Mouse (Mus musculus): ENCODE results near the gene Zrsr2. TPM values are rescaled to one million over a fixed set of nuclear protein-coding genes. Genes with fewer than 3 reads are reported as not detected.

Zrsr2 gene
- polyA plus RNA-seq, 1 experiment from 2014 or later, result 62.5 TPM

DNA sequence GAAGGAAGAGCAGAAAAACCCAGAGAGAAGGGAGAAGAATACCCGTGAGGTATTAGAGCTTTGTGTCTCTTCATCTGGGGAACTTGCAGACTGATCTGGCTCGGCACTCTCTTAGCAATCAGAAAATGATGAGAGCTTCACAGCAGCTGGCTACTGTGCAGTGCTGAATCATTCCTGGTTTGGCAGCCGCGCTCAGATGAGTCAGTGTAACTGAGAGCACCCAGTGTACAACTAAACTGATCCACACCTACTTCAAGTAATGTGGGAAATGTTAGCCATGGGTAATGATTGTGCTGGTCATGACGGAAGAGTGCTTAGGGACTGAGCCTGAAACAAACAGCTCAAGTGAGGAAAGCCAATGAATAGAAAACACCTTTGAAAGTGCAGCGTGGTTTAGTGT lies 19.9 kb downstream of the Zrsr2 start:
- ATAC-seq (ENCODE audit: low FRiP score), result no peak
- Histone ChIP-seq H3K9me3 (replicated peaks) (no peaks in the 10 kb centered on the region), H3K36me3 (no peaks in the 10 kb centered on the region; the same call in 1 of the 2 replicates), H3K27me3 (replicated peaks) (no peaks in the 10 kb centered on the region), H3K27ac (replicated peaks) (no peak overlapping the region), H3K4me3 (replicated peaks) (no peak overlapping the region), H3K9ac (replicated peaks) (no peak overlapping the region), H3K4me2 (no peak overlapping the region), H3K4me1 (no peaks in the 10 kb centered on the region)
- 93% methylated on average over 6 of the region's 6 CpGs for WGBS

DNA sequence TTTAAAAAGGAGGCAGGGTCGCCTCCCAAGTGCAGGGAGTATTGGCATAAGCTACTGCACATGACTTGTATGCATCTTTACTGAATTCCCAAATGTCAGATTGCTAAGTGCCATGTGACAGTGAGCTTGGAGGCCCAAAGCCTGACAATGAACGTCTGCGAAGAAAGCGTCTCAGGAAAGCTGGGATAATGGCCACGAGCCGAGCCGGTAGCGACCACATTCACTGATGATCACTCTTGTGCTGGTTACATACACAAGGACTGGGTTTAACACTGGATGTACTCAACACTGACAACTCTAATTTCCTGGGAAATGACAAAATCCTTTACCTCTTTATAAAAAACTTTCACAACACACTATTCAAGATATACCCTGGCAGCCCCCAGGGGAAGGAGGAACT lies 23.7 kb downstream of the Zrsr2 start:
- H3K27me3 ChIP-seq (replicated peaks), result no peaks in the 10 kb centered on the region
- no peak overlapping the region for H3K4me3 ChIP-seq (replicated peaks)
- no peaks in the 10 kb centered on the region for H3K36me3 ChIP-seq
- H3K9me3 ChIP-seq (replicated peaks), result no peaks in the 10 kb centered on the region
- no peaks in the 10 kb centered on the region for H3K4me1 ChIP-seq
- H3K9ac ChIP-seq (replicated peaks), result no peak overlapping the region
- ATAC-seq (ENCODE audit: low FRiP score), result no peak
- no peak overlapping the region for H3K27ac ChIP-seq (replicated peaks)
- 82% methylated on average over 8 of the region's 8 CpGs for WGBS
- no peak overlapping the region for H3K4me2 ChIP-seq

DNA sequence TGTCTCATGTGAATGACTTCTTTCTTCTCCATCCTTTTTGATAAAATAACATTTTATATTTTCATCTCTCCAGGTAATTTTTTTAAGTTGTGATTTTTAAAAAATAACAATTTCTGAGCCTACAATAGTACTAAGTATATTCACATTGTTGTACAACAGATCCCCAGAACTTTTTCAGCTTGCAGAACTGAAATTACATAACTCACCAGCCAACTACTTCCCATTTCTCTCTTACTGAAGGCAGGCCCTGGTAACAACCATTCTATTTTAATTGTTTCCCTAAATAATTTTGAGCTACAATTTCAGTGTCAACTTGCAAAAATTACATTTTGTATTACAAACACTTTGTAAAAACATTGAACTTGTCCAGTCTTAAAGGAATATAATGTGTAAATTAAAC lies 28.9 kb downstream of the Zrsr2 start:
- Histone ChIP-seq H3K4me3 (replicated peaks) (no peak overlapping the region), H3K9me3 (replicated peaks) (no peaks in the 10 kb centered on the region), H3K9ac (replicated peaks) (no peak overlapping the region), H3K4me2 (no peak overlapping the region), H3K27ac (replicated peaks) (no peak overlapping the region), H3K36me3 (no peaks in the 10 kb centered on the region), H3K4me1 (no peaks in the 10 kb centered on the region), H3K27me3 (replicated peaks) (peaks cover 6% of the 10 kb centered on the region; the same call in 1 of the 2 replicates)
- no peak for ATAC-seq (ENCODE audit: low FRiP score)

DNA sequence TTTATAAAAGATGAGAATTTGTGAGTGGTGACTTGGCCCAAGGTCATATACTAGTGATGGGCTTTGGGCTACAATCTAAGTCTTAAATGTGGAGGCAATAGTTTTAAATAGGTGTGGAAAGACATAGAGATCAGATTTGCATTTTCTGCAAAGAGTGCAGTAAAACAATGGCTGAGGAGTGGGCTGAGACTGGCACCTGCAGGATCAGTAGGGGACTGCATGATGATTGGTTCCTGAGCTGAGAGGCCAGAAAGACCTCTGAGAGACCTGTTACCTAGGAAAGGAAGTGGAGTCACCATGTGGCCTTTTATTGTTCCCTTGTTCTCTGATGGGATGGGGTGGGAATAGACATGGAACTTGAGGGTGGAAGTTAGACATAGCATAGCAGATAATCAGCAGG lies 45.7 kb downstream of the Zrsr2 start:
- Histone ChIP-seq H3K27me3 (replicated peaks) (no peaks in the 10 kb centered on the region; the same call in 1 of the 2 replicates), H3K4me2 (no peak overlapping the region), H3K9me3 (replicated peaks) (no peaks in the 10 kb centered on the region), H3K4me3 (replicated peaks) (no peak overlapping the region), H3K4me1 (no peaks in the 10 kb centered on the region), H3K36me3 (no peaks in the 10 kb centered on the region), H3K9ac (replicated peaks) (no peak overlapping the region), H3K27ac (replicated peaks) (no peak overlapping the region)
- no peak for ATAC-seq (ENCODE audit: low FRiP score)

DNA sequence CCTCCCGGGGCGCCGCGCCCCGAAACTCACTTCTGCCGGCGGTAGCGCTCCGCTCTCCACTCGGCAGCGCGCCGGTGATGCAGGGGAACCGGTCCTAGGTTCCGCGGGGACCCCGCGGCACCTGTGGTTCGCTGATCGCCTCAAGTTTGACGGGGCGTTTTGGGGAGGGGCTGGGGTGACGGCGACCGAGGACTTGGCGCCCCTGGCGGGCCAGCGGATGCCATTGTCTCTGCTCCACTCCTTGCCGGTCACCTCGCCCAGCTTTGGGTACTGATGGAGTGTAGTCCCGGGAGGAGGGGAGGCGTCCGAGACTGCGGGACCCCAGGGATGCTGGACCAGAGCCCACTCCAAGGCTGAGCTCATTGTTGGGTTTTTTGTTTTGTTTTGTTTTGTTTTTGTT lies 49.1 kb downstream of the Zrsr2 start:
- no peaks in the 10 kb centered on the region for H3K9me3 ChIP-seq (replicated peaks)
- peak overlapping the region; percentile 87 for H3K27ac ChIP-seq (replicated peaks)
- WGBS, result 27% methylated on average over 34 of the region's 34 CpGs
- no peaks in the 10 kb centered on the region for H3K4me1 ChIP-seq
- peaks cover 3% of the 10 kb centered on the region; the same call in 1 of the 2 replicates for H3K27me3 ChIP-seq (replicated peaks)
- peak; percentile 34 for ATAC-seq (ENCODE audit: low FRiP score)
- peak overlapping the region; percentile 52 for H3K4me2 ChIP-seq
- peak overlapping the region; percentile 60 for H3K4me3 ChIP-seq (replicated peaks)
- H3K36me3 ChIP-seq, result no peaks in the 10 kb centered on the region
- H3K9ac ChIP-seq (replicated peaks), result peak overlapping the region; percentile 53

DNA sequence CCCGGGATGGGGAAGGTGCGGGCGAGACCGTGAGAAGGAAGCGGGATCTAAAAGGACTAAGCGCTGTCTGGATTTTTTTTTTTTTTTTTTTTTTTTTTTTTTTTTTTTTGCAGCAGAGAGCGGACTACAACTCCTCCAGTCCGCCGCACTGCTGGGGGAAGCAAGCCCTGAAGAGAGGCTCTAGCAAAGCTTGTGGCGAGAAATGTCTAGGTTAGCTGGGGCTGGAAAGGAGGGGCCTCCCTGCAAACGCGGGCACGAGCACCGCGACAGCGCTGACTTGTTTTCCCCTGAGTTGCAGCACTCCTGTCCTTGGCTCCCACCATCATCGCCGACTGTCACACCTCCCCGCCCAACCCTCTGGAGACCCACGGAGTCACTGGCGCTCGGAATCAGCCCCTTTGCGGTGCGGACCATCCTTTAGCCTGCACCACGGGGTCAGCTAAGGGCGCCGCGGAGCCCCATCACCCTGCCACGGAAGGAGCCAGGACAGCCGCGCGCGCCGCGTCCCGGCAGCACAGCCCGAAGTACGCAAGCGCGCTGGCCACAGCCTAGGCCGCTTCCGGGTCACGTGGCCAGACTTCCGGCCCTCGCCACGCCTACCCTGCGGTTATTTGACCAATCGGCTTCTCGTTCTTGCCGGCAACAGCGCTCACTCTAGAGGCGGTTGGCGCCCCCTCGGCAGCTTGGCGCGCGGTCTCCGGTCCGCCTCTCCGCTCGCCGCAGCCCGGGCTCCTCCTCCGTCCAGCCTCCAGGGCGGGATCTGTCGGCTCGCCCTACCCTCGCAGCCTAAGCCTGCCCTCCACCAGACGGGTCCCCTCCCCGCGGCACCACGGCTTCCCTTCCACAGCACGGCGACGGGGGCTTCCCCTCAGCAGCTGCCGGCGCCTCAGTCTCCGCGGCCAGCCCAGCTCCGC lies 49.9 kb downstream of the Zrsr2 start, which contains the start of gene Ap1s2:
Gene Ap1s2, plus strand, starts transcription at position 681 of the 914 bp plus-strand sequence.
- Histone ChIP-seq H3K9me3 (replicated peaks) (no peaks in the 10 kb centered on the region), H3K36me3 (no peaks in the 10 kb centered on the region), H3K4me1 (no peaks in the 10 kb centered on the region), H3K9ac (replicated peaks) (peak within 1 kb of the TSS; percentile 53), H3K27me3 (replicated peaks) (peaks cover 3% of the 10 kb centered on the region; the same call in 1 of the 2 replicates), H3K4me3 (replicated peaks) (peak within 1 kb of the TSS; percentile 60), H3K27ac (replicated peaks) (peak within 1 kb of the TSS; percentile 92), H3K4me2 (peak within 1 kb of the TSS; percentile 54)
- ATAC-seq (ENCODE audit: low FRiP score), result peak; percentile 99
- WGBS, result 15% methylated on average over 74 of the region's 80 CpGs

DNA sequence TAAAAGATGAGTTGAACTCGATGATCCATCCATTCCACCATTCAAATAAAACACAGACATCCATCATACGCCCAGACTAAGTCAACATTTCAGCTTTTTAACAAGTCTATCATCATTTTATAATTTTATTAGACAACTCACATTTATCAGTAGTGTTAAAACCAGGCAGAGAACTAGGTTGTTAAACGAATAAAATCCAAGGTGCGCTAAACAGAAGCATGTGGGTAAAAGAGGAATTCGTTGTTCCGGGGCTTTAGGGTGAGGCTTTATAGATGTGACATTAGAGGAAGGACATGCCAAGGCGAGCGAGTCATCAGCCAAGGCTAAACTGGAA lies 50.5 kb downstream of the Zrsr2 start:
- Histone ChIP-seq H3K36me3 (no peaks in the 10 kb centered on the region), H3K4me3 (replicated peaks) (peak overlapping the region; percentile 60), H3K9me3 (replicated peaks) (no peaks in the 10 kb centered on the region), H3K27me3 (replicated peaks) (peaks cover 7% of the 10 kb centered on the region; the same call in 1 of the 2 replicates), H3K4me2 (peak overlapping the region; percentile 54), H3K9ac (replicated peaks) (peak overlapping the region; percentile 45; the same call in 1 of the 2 replicates), H3K27ac (replicated peaks) (peak overlapping the region; percentile 92), H3K4me1 (no peaks in the 10 kb centered on the region)
- ATAC-seq (ENCODE audit: low FRiP score), result no peak
- WGBS, result 27% methylated on average over 8 of the region's 8 CpGs

DNA sequence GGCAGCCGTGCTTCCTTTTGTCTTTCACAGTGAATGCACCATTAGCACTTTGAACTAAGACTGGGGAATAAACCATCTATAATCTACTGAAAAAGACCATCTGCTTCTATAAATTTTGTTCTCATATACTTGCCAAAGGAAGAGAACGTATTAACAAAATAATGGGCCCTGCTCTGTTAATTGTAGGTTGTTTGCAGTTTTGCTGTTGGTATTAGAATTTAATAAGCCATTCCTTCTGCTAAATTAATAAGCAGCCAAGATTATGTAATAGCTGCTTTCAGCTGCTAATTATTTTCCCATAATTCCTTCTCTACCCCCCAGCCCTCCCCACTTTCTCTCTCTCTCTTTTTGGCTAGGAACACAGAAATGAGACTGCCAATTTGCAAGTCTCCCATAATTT lies 51.6 kb downstream of the Zrsr2 start:
- Histone ChIP-seq H3K36me3 (no peaks in the 10 kb centered on the region), H3K27me3 (replicated peaks) (peaks cover 9% of the 10 kb centered on the region; the same call in 1 of the 2 replicates), H3K4me1 (no peaks in the 10 kb centered on the region), H3K9ac (replicated peaks) (no peak overlapping the region), H3K4me3 (replicated peaks) (no peak overlapping the region), H3K9me3 (replicated peaks) (no peaks in the 10 kb centered on the region), H3K4me2 (no peak overlapping the region), H3K27ac (replicated peaks) (no peak overlapping the region)
- ATAC-seq (ENCODE audit: low FRiP score), result no peak
- 54% methylated on average over 2 of the region's 2 CpGs for WGBS

DNA sequence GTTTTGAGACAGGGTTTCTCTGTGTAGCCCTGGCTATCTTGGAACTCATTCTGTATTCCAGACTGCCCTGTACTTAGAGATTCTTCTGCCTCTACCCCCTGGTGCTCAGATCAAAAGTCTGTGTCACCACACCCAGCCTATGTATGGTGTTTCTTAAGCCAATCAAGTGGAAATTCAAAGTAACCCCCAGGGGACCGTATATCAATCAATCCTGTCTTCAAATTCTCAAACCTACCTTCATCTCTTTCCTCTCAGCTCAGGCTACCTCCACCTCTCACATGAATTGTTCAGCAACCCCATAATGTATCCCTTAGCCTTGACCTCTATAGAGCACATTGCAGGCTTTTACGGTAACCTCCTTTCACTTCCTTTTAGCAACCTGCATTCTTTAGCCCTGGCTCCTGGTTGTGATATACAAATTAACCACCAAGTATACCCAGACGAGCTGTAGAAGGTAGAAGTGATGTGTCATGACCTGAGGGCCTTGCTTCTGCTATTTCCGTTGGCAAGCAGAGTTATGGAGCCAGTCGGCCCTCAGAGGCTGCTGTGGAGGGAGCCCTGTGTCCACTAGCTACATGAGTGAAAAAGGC lies 58.9 kb downstream of the Zrsr2 start:
- ATAC-seq (ENCODE audit: low FRiP score), result no peak
- Histone ChIP-seq H3K27me3 (replicated peaks) (peaks cover 8% of the 10 kb centered on the region; the same call in 1 of the 2 replicates), H3K36me3 (no peaks in the 10 kb centered on the region), H3K4me1 (no peaks in the 10 kb centered on the region), H3K27ac (replicated peaks) (no peak overlapping the region), H3K9ac (replicated peaks) (no peak overlapping the region), H3K4me3 (replicated peaks) (no peak overlapping the region), H3K4me2 (no peak overlapping the region), H3K9me3 (replicated peaks) (no peaks in the 10 kb centered on the region)
- 59% methylated on average over 5 of the region's 5 CpGs for WGBS

DNA sequence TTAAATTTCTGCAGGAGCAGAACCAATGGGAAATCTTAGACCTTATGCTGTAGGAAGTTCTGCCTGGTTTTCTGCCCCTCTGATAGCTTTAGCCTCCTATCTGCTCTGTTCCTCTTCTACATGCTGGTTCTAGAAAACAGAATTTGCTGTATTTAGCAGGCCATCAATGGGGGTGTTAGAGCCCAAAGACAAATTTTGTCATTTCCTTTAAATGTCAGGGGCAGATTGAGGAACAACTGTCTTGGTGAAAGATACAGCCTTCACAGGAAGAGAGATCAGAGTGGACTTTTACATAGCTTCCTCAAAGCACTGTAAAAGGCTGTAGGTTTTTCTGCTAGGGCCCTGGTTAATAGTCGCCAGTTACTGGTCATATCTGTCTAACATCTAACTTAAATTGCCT lies 61.1 kb downstream of the Zrsr2 start:
- Histone ChIP-seq H3K36me3 (no peaks in the 10 kb centered on the region), H3K9ac (replicated peaks) (no peak overlapping the region), H3K4me3 (replicated peaks) (no peak overlapping the region), H3K9me3 (replicated peaks) (no peaks in the 10 kb centered on the region), H3K27me3 (replicated peaks) (0 out of 2 replicates have a peak, but pooled peaks cover 2% of the 10 kb centered on the region), H3K27ac (replicated peaks) (no peak overlapping the region), H3K4me1 (no peaks in the 10 kb centered on the region), H3K4me2 (no peak overlapping the region)
- WGBS, result 96% methylated on average over 1 of the region's 1 CpGs
- no peak for ATAC-seq (ENCODE audit: low FRiP score)

DNA sequence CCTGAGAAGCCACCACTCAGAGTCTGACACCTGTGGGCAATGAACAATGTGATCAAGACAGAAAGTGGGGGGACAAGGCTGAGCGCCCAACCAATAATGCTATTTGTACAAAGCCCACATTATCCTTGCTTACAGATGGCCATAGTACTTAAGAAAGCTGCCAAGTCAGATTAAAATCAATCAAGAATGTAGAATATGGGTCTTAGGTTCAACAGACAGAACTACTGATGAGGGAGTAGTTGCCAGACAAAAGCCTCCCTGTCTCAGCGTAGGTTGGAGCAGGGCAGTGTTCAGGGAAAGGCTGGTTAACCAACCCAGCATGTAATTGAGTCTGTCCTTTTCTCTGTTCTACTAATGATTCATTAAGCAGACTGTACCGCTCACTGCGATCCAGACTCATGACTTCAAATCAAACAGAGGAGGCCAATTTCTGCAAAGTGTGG lies 72.9 kb downstream of the Zrsr2 start:
- H3K9ac ChIP-seq (replicated peaks), result no peak overlapping the region
- H3K9me3 ChIP-seq (replicated peaks), result no peaks in the 10 kb centered on the region
- no peaks in the 10 kb centered on the region for H3K36me3 ChIP-seq
- 63% methylated on average over 4 of the region's 4 CpGs for WGBS
- no peaks in the 10 kb centered on the region for H3K4me1 ChIP-seq
- no peak overlapping the region for H3K27ac ChIP-seq (replicated peaks)
- ATAC-seq (ENCODE audit: low FRiP score), result peak; percentile 59; the same call in 1 of the 2 replicates
- no peak overlapping the region for H3K4me2 ChIP-seq
- no peaks in the 10 kb centered on the region for H3K27me3 ChIP-seq (replicated peaks)
- H3K4me3 ChIP-seq (replicated peaks), result no peak overlapping the region

Measured in neural tube, embryonic 15.5 days (tissue).